Mouse (Mus musculus) forebrain, embryonic 13.5 days (tissue): ENCODE measurements around the gene Pts. TPM values are rescaled to one million over a fixed set of nuclear protein-coding genes. Genes with fewer than 3 reads are reported as not detected.

Source experiments
- ATAC-seq: fragments of 200-750 bp; cut with Nextera tagmentation; 2 replicates; pipeline ENCODE4 v1.8.0; 2017
- H3K27ac ChIP-seq: fragments of 300-500 bp; sonication (generic); 2 replicates; pipeline ENCODE4 v1.5.1; 2015; ENCODE audit warnings: inconsistent platforms, mild to moderate bottlenecking, moderate library complexity
- H3K27me3 ChIP-seq: fragments of 300-500 bp; sonication (generic); 2 replicates; pipeline ENCODE4 v1.6.1; 2015; ENCODE audit warnings: mild to moderate bottlenecking, inconsistent platforms
- H3K36me3 ChIP-seq: fragments of 300-500 bp; sonication (generic); 2 replicates; pipeline ENCODE4 v1.6.1; 2015; ENCODE audit warnings: mild to moderate bottlenecking, inconsistent platforms; ENCODE audit not compliant: poor library complexity, severe bottlenecking
- H3K4me1 ChIP-seq: fragments of 300-500 bp; sonication (generic); 2 replicates; pipeline ENCODE4 v1.6.1; 2015; ENCODE audit warnings: inconsistent platforms
- H3K4me2 ChIP-seq: fragments of 300-500 bp; sonication (generic); 2 replicates; pipeline ENCODE4 v1.6.1; 2015; ENCODE audit warnings: inconsistent platforms, mild to moderate bottlenecking, moderate library complexity
- H3K4me3 ChIP-seq: fragments of 300-500 bp; sonication (generic); 2 replicates; pipeline ENCODE4 v1.5.1; 2015; ENCODE audit warnings: mild to moderate bottlenecking, inconsistent platforms
- H3K9ac ChIP-seq: fragments of 300-500 bp; sonication (generic); 2 replicates; pipeline ENCODE4 v1.6.1; 2015; ENCODE audit warnings: mild to moderate bottlenecking, inconsistent platforms
- H3K9me3 ChIP-seq: fragments of 300-500 bp; sonication (generic); replicated peaks from 2 replicates; pipeline ENCODE4 v1.6.1; 2016; ENCODE audit warnings: inconsistent platforms
- WGBS: fragments of 180-500 bp; shearing (Covaris S2); methylation state at CpG from one replicate; pipeline ENCODE4 v1.1.7; 2015; 5-methylcytosine and 5-hydroxymethylcytosine counted together
- polyA plus RNA-seq: library from polyadenylated mRNA; unstranded; fragments of >200 nt; fragmentation: Nextera tagmentation; extraction: Ambion mirVana; gene quantifications from 2 replicates; pipeline ENCODE4 v1.2.1, GENCODE M21; 2015

Pts gene
- polyA plus RNA-seq, 1 experiment from 2014 or later, result 102 TPM

- Histone ChIP-seq H3K27me3 (no peaks in the 10 kb centered on the region), H3K9me3 (no peaks in the 10 kb centered on the region), H3K4me3 (no peak overlapping the region), H3K36me3 (no peaks in the 10 kb centered on the region), H3K4me1 (no peaks in the 10 kb centered on the region), H3K27ac (no peak overlapping the region), H3K9ac (no peak overlapping the region), H3K4me2 (no peak overlapping the region)
- no peak for ATAC-seq
- 95% methylated on average over 9 of the region's 9 CpGs for WGBS
These were observed 51.3 kb downstream of the Pts start for GRCm38 (mm10) chr9:50477270-50477669.

GRCm38 (mm10) chr9:50476651-50477050 lies 51.9 kb downstream of the Pts start:
- no peaks in the 10 kb centered on the region for H3K9me3 ChIP-seq
- no peak for ATAC-seq
- H3K4me3 ChIP-seq, result no peak overlapping the region
- no peak overlapping the region for H3K27ac ChIP-seq
- H3K27me3 ChIP-seq, result no peaks in the 10 kb centered on the region
- no peaks in the 10 kb centered on the region for H3K36me3 ChIP-seq
- H3K4me2 ChIP-seq, result no peak overlapping the region
- WGBS, result 74% methylated on average over 7 of the region's 7 CpGs
- no peaks in the 10 kb centered on the region for H3K4me1 ChIP-seq
- no peak overlapping the region for H3K9ac ChIP-seq

GRCm38 (mm10) chr9:50475745-50476144 lies 52.8 kb downstream of the Pts start:
- ATAC-seq, result no peak

GRCm38 (mm10) chr9:50475318-50475717 lies 53.2 kb downstream of the Pts start:
- no peak overlapping the region for H3K4me2 ChIP-seq
- no peaks in the 10 kb centered on the region for H3K9me3 ChIP-seq
- WGBS, result 86% methylated on average over 7 of the region's 7 CpGs
- no peaks in the 10 kb centered on the region for H3K4me1 ChIP-seq
- no peak for ATAC-seq
- no peaks in the 10 kb centered on the region for H3K36me3 ChIP-seq
- no peak overlapping the region for H3K4me3 ChIP-seq
- H3K27me3 ChIP-seq, result no peaks in the 10 kb centered on the region
- no peak overlapping the region for H3K27ac ChIP-seq
- no peak overlapping the region for H3K9ac ChIP-seq

More at GRCm38 (mm10) chr9:50475745-50476144, 52.8 kb downstream of the Pts start:
- Histone ChIP-seq H3K4me2 (no peak overlapping the region), H3K27ac (no peak overlapping the region), H3K9me3 (no peaks in the 10 kb centered on the region), H3K36me3 (no peaks in the 10 kb centered on the region), H3K4me1 (no peaks in the 10 kb centered on the region), H3K27me3 (no peaks in the 10 kb centered on the region), H3K9ac (no peak overlapping the region), H3K4me3 (no peak overlapping the region)
- 54% methylated on average over 8 of the region's 8 CpGs for WGBS

Other genes starting within 250 kb of the Pts start
- 167 and 177 TPM in 2 replicates for gene Rpl10-ps3, start 183.8 kb downstream of the Pts start, polyA plus RNA-seq
- 0.24 TPM in 1 of 2 replicates, not detected in the other for gene Plet1, start 34.2 kb downstream of the Pts start, polyA plus RNA-seq
- 16.4 and 17.3 TPM in 2 replicates for gene Il18, start 26.1 kb upstream of the Pts start, polyA plus RNA-seq
- gene Bco2, start 26.5 kb upstream of the Pts start, polyA plus RNA-seq, result 0.20 and 0.37 TPM in 2 replicates
- 0.18 TPM in 1 of 2 replicates, not detected in the other for gene Tex12, start 32.6 kb upstream of the Pts start, polyA plus RNA-seq
- 214 and 228 TPM in 2 replicates for gene Sdhd, start 75.1 kb upstream of the Pts start, polyA plus RNA-seq
- 374 and 437 TPM in 2 replicates for gene Timm8b, start 75.2 kb upstream of the Pts start, polyA plus RNA-seq
- gene Pih1d2, start 88.6 kb upstream of the Pts start, polyA plus RNA-seq, result 5.0 and 6.0 TPM in 2 replicates
- gene Nkapd1, start 88.7 kb upstream of the Pts start, polyA plus RNA-seq, result 22.4 and 26.1 TPM in 2 replicates
- 40.6 and 40.8 TPM in 2 replicates for gene Dlat, start 131.1 kb upstream of the Pts start, polyA plus RNA-seq
- 20.2 and 21.4 TPM in 2 replicates for gene Dixdc1, start 210.8 kb upstream of the Pts start, polyA plus RNA-seq
- gene 2310030G06Rik, start 217.8 kb upstream of the Pts start, polyA plus RNA-seq, result 1.0 and 1.2 TPM in 2 replicates
- 4.7 and 6.5 TPM in 2 replicates for gene Cryab, start 222.6 kb upstream of the Pts start, polyA plus RNA-seq
- not detected in 2 replicates for gene Hspb2, start 223.6 kb upstream of the Pts start, polyA plus RNA-seq
- gene Fdxacb1, start 239.5 kb upstream of the Pts start, polyA plus RNA-seq, result 10.9 and 12.3 TPM in 2 replicates
- 33.5 and 38.4 TPM in 2 replicates for gene Alg9, start 246.3 kb upstream of the Pts start, polyA plus RNA-seq
- 44.2 and 47.1 TPM in 2 replicates for gene 1110032A03Rik, start 246.8 kb upstream of the Pts start, polyA plus RNA-seq